Mouse (Mus musculus): Measurements from ENCODE around the gene Teddm2.

Teddm2 gene

GRCm38 (mm10) chr1:153830746-153831145 is 69.3 kb downstream of the Teddm2 start:
- no peak for DNase-seq (ENCODE audit: low read depth, low spot score)

- no peak for DNase-seq (ENCODE audit: low read depth, low spot score)
These were observed 79.8 kb downstream of the Teddm2 start for GRCm38 (mm10) chr1:153820216-153820615.

- no peak for DNase-seq (ENCODE audit: low read depth, low spot score)
These were observed 85.8 kb downstream of the Teddm2 start for GRCm38 (mm10) chr1:153814278-153814677.

- DNase-seq (ENCODE audit: low read depth, low spot score): peak; percentile 51
These were observed 92.5 kb downstream of the Teddm2 start for GRCm38 (mm10) chr1:153807390-153807993.

- DNase-seq (ENCODE audit: low read depth, low spot score): no peak
These were observed 96.5 kb downstream of the Teddm2 start for GRCm38 (mm10) chr1:153803530-153803929.

- no peak for DNase-seq (ENCODE audit: low read depth, low spot score)
These were observed 97.3 kb downstream of the Teddm2 start for GRCm38 (mm10) chr1:153802691-153803090.
